Mouse (Mus musculus): Measurements from ENCODE around the gene Ctsz.

Gene Ctsz

GRCm38 (mm10) chr2:174439961-174440360 is 1.1 kb upstream of the Ctsz start:
- DNase-seq: no peak

- no peak for DNase-seq
These were observed 605 bp upstream of the Ctsz start for GRCm38 (mm10) chr2:174439450-174439838.

- DNase-seq: no peak
These were observed 658 bp downstream of the Ctsz start for GRCm38 (mm10) chr2:174438181-174438580.

- no peak for DNase-seq
These were observed 1.2 kb downstream of the Ctsz start for GRCm38 (mm10) chr2:174437697-174437982.

- DNase-seq: no peak
These were observed 1.7 kb downstream of the Ctsz start for GRCm38 (mm10) chr2:174436916-174437696.

- DNase-seq: no peak
These were observed 2.6 kb downstream of the Ctsz start for GRCm38 (mm10) chr2:174436076-174436701.

- DNase-seq: no peak
These were observed 3.9 kb downstream of the Ctsz start for GRCm38 (mm10) chr2:174434943-174435342.

GRCm38 (mm10) chr2:174428996-174429591 is 9.7 kb downstream of the Ctsz start:
- no peak for DNase-seq

- no peak for DNase-seq
These were observed 10.6 kb downstream of the Ctsz start for GRCm38 (mm10) chr2:174428076-174428835.

- no peak for DNase-seq
These were observed 12.0 kb downstream of the Ctsz start for GRCm38 (mm10) chr2:174426856-174427255.

GRCm38 (mm10) chr2:174424301-174425085 is 14.3 kb downstream of the Ctsz start:
- DNase-seq: no peak

- no peak for DNase-seq
These were observed 17.7 kb downstream of the Ctsz start for GRCm38 (mm10) chr2:174421107-174421506.

GRCm38 (mm10) chr2:174415731-174416310 is 23.0 kb downstream of the Ctsz start, which contains the start of gene Nelfcd:
Gene Nelfcd (plus strand): TSS chr2:174415804.
- peak; percentile 90 for DNase-seq

GRCm38 (mm10) chr2:174415001-174415730 is 23.7 kb downstream of the Ctsz start:
- no peak for DNase-seq

GRCm38 (mm10) chr2:174413127-174413526 is 25.7 kb downstream of the Ctsz start:
- DNase-seq: no peak

GRCm38 (mm10) chr2:174410222-174410621 is 28.6 kb downstream of the Ctsz start:
- DNase-seq: no peak

- no peak for DNase-seq
These were observed 38.4 kb downstream of the Ctsz start for GRCm38 (mm10) chr2:174400396-174400795.

- DNase-seq: no peak
These were observed 41.0 kb downstream of the Ctsz start for GRCm38 (mm10) chr2:174397881-174398280.

- no peak for DNase-seq
These were observed 41.8 kb downstream of the Ctsz start for GRCm38 (mm10) chr2:174397065-174397464.

GRCm38 (mm10) chr2:174396643-174397042 is 42.2 kb downstream of the Ctsz start:
- DNase-seq: no peak

- DNase-seq: no peak
These were observed 45.5 kb downstream of the Ctsz start for GRCm38 (mm10) chr2:174393383-174393782.

GRCm38 (mm10) chr2:174392554-174392953 is 46.3 kb downstream of the Ctsz start:
- DNase-seq: no peak

Measured in right cerebral cortex, postnatal 25 days (tissue).